Mouse (Mus musculus): ENCODE data around the gene Socs2. TPM values are rescaled to one million over a fixed set of nuclear protein-coding genes. Genes with fewer than 3 reads are reported as not detected.
A peak's percentile ranks its signal among the peaks of the same experiment; 100 is the strongest.
"Not testable (repeated sequence)": the region's sequence is repeated elsewhere in the genome, so short reads cannot be mapped to it uniquely, and the experiment has no call there.

Socs2 gene
- polyA plus RNA-seq, 1 experiment from 2014 or later: 76.9 TPM

GRCm38 (mm10) chr10:95404774-95405173, 12.2 kb downstream of the Socs2 start:
- Histone ChIP-seq H3K27me3 (replicated peaks) (no peaks in the 10 kb centered on the region; the same call in 1 of the 2 replicates), H3K4me2 (replicated peaks) (no peak overlapping the region), H3K36me3 (no peaks in the 10 kb centered on the region), H3K27ac (no peak overlapping the region), H3K9ac (no peak overlapping the region), H3K4me1 (replicated peaks) (0 out of 2 replicates have a peak, but pooled peaks cover 6% of the 10 kb centered on the region), H3K4me3 (replicated peaks) (no peak overlapping the region), H3K9me3 (no peaks in the 10 kb centered on the region)
- ATAC-seq: no peak
- 89% methylated on average over 2 of the region's 2 CpGs for WGBS

- Histone ChIP-seq H3K27me3 (replicated peaks) (no peaks in the 10 kb centered on the region; the same call in 1 of the 2 replicates), H3K4me1 (replicated peaks) (peaks cover 12% of the 10 kb centered on the region), H3K4me2 (replicated peaks) (no peak overlapping the region), H3K36me3 (no peaks in the 10 kb centered on the region), H3K9me3 (no peaks in the 10 kb centered on the region), H3K9ac (no peak overlapping the region), H3K27ac (no peak overlapping the region), H3K4me3 (replicated peaks) (no peak overlapping the region)
- WGBS: 38% methylated on average over 13 of the region's 13 CpGs
- ATAC-seq: no peak
Observed at GRCm38 (mm10) chr10:95399689-95400354, 17.2 kb downstream of the Socs2 start.

- H3K4me1 ChIP-seq (replicated peaks): peaks cover 12% of the 10 kb centered on the region
- no peaks in the 10 kb centered on the region for H3K27me3 ChIP-seq (replicated peaks)
- H3K4me2 ChIP-seq (replicated peaks): peak overlapping the region; percentile 74
- no peaks in the 10 kb centered on the region for H3K36me3 ChIP-seq
- WGBS: 5% methylated on average over 17 of the region's 18 CpGs
- no peak overlapping the region for H3K27ac ChIP-seq
- H3K9ac ChIP-seq: 0 out of 2 replicates have a peak overlapping the region, but pooled peaks have one; percentile 13
- H3K9me3 ChIP-seq: no peaks in the 10 kb centered on the region
- ATAC-seq: peak; percentile 63
- peak overlapping the region; percentile 19; the same call in 1 of the 2 replicates for H3K4me3 ChIP-seq (replicated peaks)
Observed at GRCm38 (mm10) chr10:95398489-95398888, 18.5 kb downstream of the Socs2 start.

GRCm38 (mm10) chr10:95397191-95397835, 19.7 kb downstream of the Socs2 start:
- 76% methylated on average over 7 of the region's 7 CpGs for WGBS
- H3K4me1 ChIP-seq (replicated peaks): peaks cover 12% of the 10 kb centered on the region

GRCm38 (mm10) chr10:95396356-95396755, 20.6 kb downstream of the Socs2 start:
- Histone ChIP-seq H3K36me3 (no peaks in the 10 kb centered on the region), H3K4me3 (replicated peaks) (no peak overlapping the region), H3K27ac (no peak overlapping the region), H3K4me2 (replicated peaks) (no peak overlapping the region), H3K9me3 (no peaks in the 10 kb centered on the region), H3K4me1 (replicated peaks) (peaks cover 12% of the 10 kb centered on the region), H3K27me3 (replicated peaks) (no peaks in the 10 kb centered on the region), H3K9ac (no peak overlapping the region)
- WGBS: 73% methylated on average over 8 of the region's 8 CpGs
- ATAC-seq: no peak

More at GRCm38 (mm10) chr10:95397191-95397835, 19.7 kb downstream of the Socs2 start:
- Histone ChIP-seq H3K4me3 (replicated peaks) (no peak overlapping the region), H3K27ac (no peak overlapping the region), H3K27me3 (replicated peaks) (no peaks in the 10 kb centered on the region), H3K9me3 (no peaks in the 10 kb centered on the region), H3K4me2 (replicated peaks) (no peak overlapping the region), H3K36me3 (no peaks in the 10 kb centered on the region), H3K9ac (no peak overlapping the region)
- ATAC-seq: no peak

- H3K36me3 ChIP-seq: no peaks in the 10 kb centered on the region
- H3K27ac ChIP-seq: no peak overlapping the region
- peaks cover 12% of the 10 kb centered on the region for H3K4me1 ChIP-seq (replicated peaks)
- no peak for ATAC-seq
- 24% methylated on average over 25 of the region's 25 CpGs for WGBS
- H3K9me3 ChIP-seq: no peaks in the 10 kb centered on the region
- H3K4me2 ChIP-seq (replicated peaks): peak overlapping the region; percentile 58
- 0 out of 2 replicates have a peak overlapping the region, but pooled peaks have one; percentile 7 for H3K4me3 ChIP-seq (replicated peaks)
- no peaks in the 10 kb centered on the region for H3K27me3 ChIP-seq (replicated peaks)
- no peak overlapping the region for H3K9ac ChIP-seq
Observed at GRCm38 (mm10) chr10:95394819-95395812, 21.9 kb downstream of the Socs2 start.

GRCm38 (mm10) chr10:95392073-95392472, 24.9 kb downstream of the Socs2 start:
- no peak overlapping the region for H3K9ac ChIP-seq
- H3K4me2 ChIP-seq (replicated peaks): no peak overlapping the region
- H3K36me3 ChIP-seq: no peaks in the 10 kb centered on the region
- no peak overlapping the region for H3K27ac ChIP-seq
- no peaks in the 10 kb centered on the region for H3K27me3 ChIP-seq (replicated peaks)
- no peak for ATAC-seq
- 57% methylated on average over 8 of the region's 8 CpGs for WGBS
- no peaks in the 10 kb centered on the region for H3K9me3 ChIP-seq
- H3K4me1 ChIP-seq (replicated peaks): peaks cover 3% of the 10 kb centered on the region; the same call in 1 of the 2 replicates
- H3K4me3 ChIP-seq (replicated peaks): no peak overlapping the region

- Histone ChIP-seq H3K4me2 (replicated peaks) (no peak overlapping the region), H3K36me3 (no peaks in the 10 kb centered on the region), H3K27me3 (replicated peaks) (no peaks in the 10 kb centered on the region), H3K27ac (no peak overlapping the region), H3K4me1 (replicated peaks) (peaks cover 3% of the 10 kb centered on the region; the same call in 1 of the 2 replicates), H3K9ac (no peak overlapping the region), H3K9me3 (no peaks in the 10 kb centered on the region), H3K4me3 (replicated peaks) (no peak overlapping the region)
- ATAC-seq: no peak
- 91% methylated on average over 9 of the region's 9 CpGs for whole genome bisulfite sequencing
Observed at GRCm38 (mm10) chr10:95390871-95391270, 26.1 kb downstream of the Socs2 start.

DNA sequence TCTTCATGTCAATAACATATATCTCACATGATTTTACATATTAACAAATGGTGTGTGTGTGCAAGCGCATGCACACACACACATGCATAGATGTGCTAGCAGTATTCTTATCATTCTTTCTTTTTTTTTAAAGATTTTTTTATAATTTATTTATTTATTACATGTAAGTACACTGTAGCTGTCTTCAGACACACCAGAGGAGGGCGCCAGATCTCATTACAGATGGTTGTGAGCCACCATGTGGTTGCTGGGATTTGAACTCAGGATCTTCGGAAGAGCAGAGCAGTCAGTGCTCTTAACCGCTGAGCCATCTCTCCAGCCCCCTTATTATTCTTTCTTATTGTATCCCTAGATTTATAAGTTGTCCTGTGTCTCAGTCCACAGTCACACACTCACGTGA, 27.2 kb downstream of the Socs2 start:
- not testable (repeated sequence) for H3K4me3 ChIP-seq (replicated peaks); ATAC-seq; H3K9ac ChIP-seq; H3K36me3 ChIP-seq; H3K27me3 ChIP-seq (replicated peaks); H3K27ac ChIP-seq; H3K4me1 ChIP-seq (replicated peaks); H3K9me3 ChIP-seq; H3K4me2 ChIP-seq (replicated peaks)
- WGBS: 94% methylated on average over 5 of the region's 5 CpGs

DNA sequence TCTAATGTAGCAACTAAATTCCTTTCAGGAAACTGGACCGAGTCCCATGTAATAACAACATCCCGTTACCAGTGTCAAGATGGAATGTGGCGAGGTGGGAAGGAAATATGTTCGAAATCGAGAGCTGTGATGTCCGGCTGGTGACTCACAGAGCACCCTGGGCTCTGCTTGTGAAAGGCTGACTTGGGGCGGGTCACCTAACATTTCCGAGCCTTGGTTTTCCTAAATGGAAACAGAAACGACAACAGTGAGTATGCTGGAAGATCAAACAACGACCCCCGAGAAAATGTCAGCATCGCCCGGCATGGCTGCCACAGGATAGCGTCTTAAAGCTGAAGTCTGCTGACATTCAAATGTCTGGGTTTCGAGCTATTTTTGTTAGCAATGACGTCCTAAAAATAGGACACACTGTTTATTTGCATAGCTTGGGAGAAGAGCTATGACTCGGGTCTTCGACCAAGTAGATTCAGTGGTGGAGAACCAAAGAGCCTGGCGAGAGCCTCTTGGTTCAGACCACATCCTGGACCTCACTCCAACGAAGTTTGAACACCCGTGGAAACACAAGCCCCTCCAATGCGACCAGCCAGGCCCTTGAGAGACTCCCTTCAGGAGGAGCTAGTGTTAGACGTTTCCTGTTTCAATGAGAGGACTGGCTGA, 28.0 kb downstream of the Socs2 start:
- Histone ChIP-seq H3K4me1 (replicated peaks) (no peaks in the 10 kb centered on the region; the same call in 1 of the 2 replicates), H3K27ac (no peak overlapping the region), H3K4me2 (replicated peaks) (peak overlapping the region; percentile 18; the same call in 1 of the 2 replicates), H3K9me3 (no peaks in the 10 kb centered on the region), H3K27me3 (replicated peaks) (no peaks in the 10 kb centered on the region), H3K9ac (no peak overlapping the region), H3K36me3 (no peaks in the 10 kb centered on the region), H3K4me3 (replicated peaks) (no peak overlapping the region)
- ATAC-seq: no peak
- WGBS: 62% methylated on average over 23 of the region's 23 CpGs

- no peaks in the 10 kb centered on the region for H3K36me3 ChIP-seq
- WGBS: 91% methylated on average over 6 of the region's 6 CpGs
- H3K9ac ChIP-seq: no peak overlapping the region
- H3K4me3 ChIP-seq (replicated peaks): no peak overlapping the region
- no peaks in the 10 kb centered on the region; the same call in 1 of the 2 replicates for H3K4me1 ChIP-seq (replicated peaks)
- no peak overlapping the region for H3K4me2 ChIP-seq (replicated peaks)
- H3K27ac ChIP-seq: no peak overlapping the region
- no peaks in the 10 kb centered on the region for H3K27me3 ChIP-seq (replicated peaks)
- ATAC-seq: no peak
- no peaks in the 10 kb centered on the region for H3K9me3 ChIP-seq
Observed at GRCm38 (mm10) chr10:95386527-95386926, 30.5 kb downstream of the Socs2 start.
